Comparison of ENCODE assay signal across 34 mouse cellular contexts in the genomic region with DNA sequence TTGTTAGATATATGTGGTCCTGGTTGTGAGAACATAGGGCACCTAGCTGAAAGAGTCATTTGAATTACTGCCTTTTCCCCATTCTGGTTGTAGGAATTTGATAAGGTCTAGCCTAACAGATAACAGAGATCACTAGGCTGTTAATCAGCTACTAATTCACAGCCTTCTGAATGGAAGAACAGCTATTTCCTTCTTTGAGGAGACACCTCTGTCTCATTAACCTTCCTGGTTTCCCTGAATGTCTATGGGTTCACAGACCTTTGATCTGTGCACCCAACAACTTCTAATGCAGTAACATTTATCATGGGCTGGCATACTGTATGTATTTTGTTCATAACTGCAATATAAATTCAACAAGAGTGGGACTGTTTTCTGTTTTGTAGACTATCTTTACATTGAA.
"Had no signal": no experiment of that assay in that cellular context is flagged by ENCODE, and none has a peak within 500 bp of the region (broad histone marks: within the 10 kb centered on the region; RNA-seq: fewer than 3 reads in every experiment).

No protein-coding gene starts in this region.

- DNase-seq: heart, adult 18-20 months; heart, adult 2 months; heart, postnatal 10 days; heart, postnatal 14 days; heart, postnatal 36 days; heart, postnatal 4 days; kidney, adult 11 months; kidney, adult 2 months; kidney, adult 8-10 months; kidney, adult 9 months; kidney, postnatal 10 days; kidney, postnatal 14 days; kidney, postnatal 25 days; kidney, postnatal 36 days; kidney, postnatal 4 days; layer of hippocampus, adult 9-11 months; layer of hippocampus, postnatal 36 days had no signal

- ATAC-seq: hindbrain, embryonic 16.5 days; hindbrain, postnatal 0 days; inflammation-experienced regulatory T-cells, adult 6 months had no signal

- H3K4me3 ChIP-seq: heart, adult 2 months; heart, embryonic 10.5 days; heart, embryonic 12.5 days; heart, embryonic 13.5 days; heart, embryonic 15.5 days; hindbrain, embryonic 10.5 days; hindbrain, embryonic 12.5 days; hindbrain, embryonic 13.5 days; hindbrain, embryonic 15.5 days; kidney, embryonic 15.5 days; layer of hippocampus, adult 2 months; left cerebral cortex, adult 2 months had no signal

- H3K4me2 ChIP-seq: heart, embryonic 11.5 days; heart, embryonic 12.5 days; heart, embryonic 13.5 days; heart, embryonic 15.5 days; hindbrain, embryonic 12.5 days; hindbrain, embryonic 13.5 days; hindbrain, embryonic 14.5 days; hindbrain, embryonic 15.5 days; kidney, embryonic 15.5 days had no signal

- H3K9me3 ChIP-seq: heart, embryonic 10.5 days; heart, embryonic 12.5 days; heart, embryonic 13.5 days; heart, embryonic 15.5 days; hindbrain, embryonic 10.5 days; hindbrain, embryonic 12.5 days; hindbrain, embryonic 13.5 days; hindbrain, embryonic 15.5 days; kidney, embryonic 15.5 days had no signal

- H3K4me1 ChIP-seq: heart, embryonic 10.5 days; heart, embryonic 12.5 days; heart, embryonic 13.5 days; heart, embryonic 15.5 days; hindbrain, embryonic 10.5 days; hindbrain, embryonic 12.5 days; hindbrain, embryonic 13.5 days; hindbrain, embryonic 15.5 days; kidney, embryonic 15.5 days had no signal

- H3K27ac ChIP-seq: heart, adult 2 months; heart, embryonic 10.5 days; heart, embryonic 13.5 days; heart, embryonic 15.5 days; hindbrain, embryonic 10.5 days; hindbrain, embryonic 12.5 days; hindbrain, embryonic 13.5 days; hindbrain, embryonic 14.5 days; hindbrain, embryonic 15.5 days; hindbrain, postnatal 0 days; kidney, embryonic 15.5 days; kidney, postnatal 0 days; layer of hippocampus, adult 2 months; left cerebral cortex, adult 2 months had no signal

- H3K9ac ChIP-seq: heart, embryonic 12.5 days; heart, embryonic 13.5 days; heart, embryonic 15.5 days; hindbrain, embryonic 12.5 days; hindbrain, embryonic 13.5 days; hindbrain, embryonic 14.5 days; hindbrain, embryonic 15.5 days; kidney, embryonic 15.5 days had no signal

- H3K36me3 ChIP-seq: heart, embryonic 10.5 days; heart, embryonic 12.5 days; heart, embryonic 13.5 days; heart, embryonic 15.5 days; hindbrain, embryonic 10.5 days; hindbrain, embryonic 12.5 days; hindbrain, embryonic 13.5 days; hindbrain, embryonic 15.5 days; kidney, embryonic 15.5 days had no signal

- H3K27me3 ChIP-seq: heart, embryonic 12.5 days; heart, embryonic 13.5 days; heart, embryonic 15.5 days; hindbrain, embryonic 12.5 days; hindbrain, embryonic 13.5 days; hindbrain, embryonic 15.5 days; kidney, embryonic 15.5 days had no signal
